Mouse (Mus musculus): ENCODE results near the gene Yaf2.
"Not testable (repeated sequence)": the region's sequence is repeated elsewhere in the genome, so short reads cannot be mapped to it uniquely, and the experiment has no call there.

Gene Yaf2

DNA sequence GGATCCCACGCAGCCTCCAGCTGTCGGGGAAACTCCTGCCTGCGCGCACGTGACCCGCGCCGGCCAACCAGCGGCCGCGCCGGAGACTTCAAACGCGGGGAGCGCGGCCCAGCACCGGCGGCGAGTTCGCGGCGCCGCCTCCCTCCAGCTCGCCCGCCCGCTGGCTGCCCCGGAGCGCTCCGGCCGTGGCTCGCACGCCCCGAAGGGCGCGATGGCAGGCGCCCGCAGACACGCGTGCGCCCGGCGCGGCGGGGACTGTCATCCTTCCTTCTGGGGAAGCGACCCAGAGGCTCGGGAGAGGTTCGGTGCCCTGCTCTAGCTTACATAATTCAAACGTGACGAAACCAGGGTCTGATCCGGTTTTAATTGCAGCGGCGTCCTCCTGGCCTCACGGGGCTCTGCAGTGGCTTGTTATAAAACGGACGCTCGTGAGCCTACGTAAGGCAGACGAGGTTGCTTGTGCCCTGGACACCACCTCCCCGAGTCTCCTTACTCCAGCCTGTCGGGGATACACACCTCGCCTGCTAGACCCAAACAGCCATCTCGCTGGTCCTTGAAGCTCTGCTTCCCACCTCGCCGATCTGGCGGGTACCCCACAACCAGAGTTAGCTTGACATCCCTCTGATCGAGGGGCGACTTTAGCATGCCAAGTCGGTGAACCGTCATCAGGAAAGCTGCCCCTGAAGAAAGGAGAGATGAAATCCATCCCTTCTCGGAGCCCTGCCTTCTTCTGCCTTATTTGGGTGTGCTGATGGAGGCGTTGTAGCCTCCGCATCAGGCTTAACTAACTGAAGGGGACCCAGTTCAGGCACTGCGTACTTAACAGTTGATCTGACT is at the start of gene Yaf2:
Gene Yaf2, minus strand, starts transcription at position 11 of the 837 bp plus-strand sequence.
- DNase-seq (ENCODE audit: low spot score) = peak; percentile 89

DNA sequence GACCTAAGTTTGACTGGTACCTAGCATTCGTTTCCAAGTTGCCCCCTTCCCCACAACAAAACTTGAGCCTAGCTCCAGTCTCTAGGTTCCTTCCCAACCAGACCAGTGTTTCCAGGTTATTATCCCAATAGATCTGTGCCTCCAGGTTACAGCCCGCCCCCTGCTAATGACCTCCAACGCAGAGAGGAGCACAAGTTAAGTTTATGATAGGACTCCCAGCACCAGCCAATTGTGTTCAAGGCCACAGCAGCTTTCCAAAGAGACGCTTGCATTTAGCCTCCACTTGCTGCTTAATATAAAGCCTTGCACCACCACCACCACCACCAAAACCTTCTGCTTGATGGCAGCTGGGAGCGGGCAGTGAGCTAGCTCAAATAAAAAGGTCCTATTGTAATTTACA is 44.6 kb upstream of the Yaf2 start:
- DNase-seq (ENCODE audit: low spot score) = no peak

DNA sequence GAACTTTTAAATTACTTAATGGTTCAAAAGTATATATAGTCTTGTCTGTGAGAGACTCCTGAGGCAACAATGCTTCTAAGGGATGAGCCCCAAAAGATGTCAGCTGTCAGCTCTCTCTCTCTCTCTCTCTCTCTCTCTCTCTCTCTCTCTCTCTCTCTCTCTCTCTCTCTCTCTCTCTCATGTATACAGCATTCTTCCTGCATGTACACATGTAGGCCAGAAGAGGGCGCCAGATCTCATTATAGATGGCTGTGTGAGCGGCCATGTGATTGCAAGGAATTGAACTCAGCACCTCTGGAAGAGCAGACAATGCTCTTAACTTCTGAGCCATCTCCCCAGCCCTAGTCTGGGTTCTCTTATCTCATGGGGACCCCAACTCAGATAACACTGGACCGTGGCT is 42.4 kb upstream of the Yaf2 start:
- DNase-seq (ENCODE audit: low spot score) = no peak

DNA sequence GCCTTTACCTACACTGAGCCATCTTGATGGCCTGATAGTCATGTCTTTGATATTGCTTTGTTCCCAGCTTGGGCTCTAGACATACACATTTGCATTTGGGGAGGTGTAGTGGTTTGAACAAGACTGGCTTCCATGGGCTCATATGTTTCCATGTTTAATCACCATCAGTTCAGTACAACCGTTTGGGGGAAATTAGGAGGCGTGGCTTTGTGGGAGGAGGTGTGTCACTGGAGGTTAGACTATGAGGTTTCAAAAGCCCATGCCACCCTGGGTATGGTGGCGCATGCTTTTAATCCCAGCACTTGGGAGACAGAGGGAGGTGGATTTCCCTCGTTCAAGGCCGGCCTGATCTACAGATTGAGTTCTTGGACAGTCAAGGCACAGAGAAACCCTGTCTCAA is 39.0 kb upstream of the Yaf2 start:
- no peak for DNase-seq (ENCODE audit: low spot score)

DNA sequence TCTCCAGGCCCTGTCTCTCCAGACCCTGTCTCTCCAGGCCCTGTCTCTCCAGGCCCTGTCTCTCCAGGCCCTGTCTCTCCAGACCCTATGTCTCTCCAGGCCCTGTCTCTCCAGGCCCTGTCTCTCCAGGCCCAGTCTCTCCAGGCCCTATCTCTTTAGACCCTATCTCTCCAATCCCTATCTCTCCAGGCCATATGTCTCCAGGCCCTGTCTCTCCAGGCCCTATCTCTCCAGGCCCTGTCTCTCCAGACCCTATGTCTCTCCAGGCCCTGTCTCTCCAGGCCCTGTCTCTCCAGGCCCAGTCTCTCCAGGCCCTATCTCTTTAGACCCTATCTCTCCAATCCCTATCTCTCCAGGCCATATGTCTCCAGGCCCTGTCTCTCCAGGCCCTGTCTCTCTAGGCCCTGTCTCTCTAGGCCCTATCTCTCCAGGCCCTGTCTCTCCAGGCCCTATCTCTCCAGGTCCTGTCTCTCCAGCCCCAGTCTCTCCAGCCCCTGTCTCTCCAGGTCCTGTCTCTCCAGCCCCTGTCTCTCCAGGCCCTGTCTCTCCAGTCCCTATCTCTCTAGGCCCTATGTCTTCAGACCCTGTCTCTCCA is 35.9 kb upstream of the Yaf2 start:
- DNase-seq (ENCODE audit: low spot score) = not testable (repeated sequence)

DNA sequence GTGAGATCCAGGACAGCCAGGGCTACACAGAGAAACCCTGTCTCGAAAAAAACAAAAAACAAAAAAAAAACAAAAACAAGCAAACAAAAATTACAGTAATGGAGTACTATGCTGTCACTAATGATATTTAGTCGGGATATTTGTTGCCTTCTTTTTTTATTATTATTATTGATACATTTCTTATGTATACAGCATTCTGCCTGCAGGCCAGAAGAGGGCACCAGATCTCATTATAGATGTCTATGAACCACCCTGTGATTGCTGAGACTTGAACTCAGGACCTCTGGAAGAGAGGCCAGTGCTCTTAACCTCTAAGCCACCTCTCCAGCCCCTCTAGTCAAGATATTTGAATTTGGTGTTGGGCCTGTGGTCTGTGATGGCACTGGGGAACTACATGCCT is 35.1 kb upstream of the Yaf2 start:
- no peak for DNase-seq (ENCODE audit: low spot score)

DNA sequence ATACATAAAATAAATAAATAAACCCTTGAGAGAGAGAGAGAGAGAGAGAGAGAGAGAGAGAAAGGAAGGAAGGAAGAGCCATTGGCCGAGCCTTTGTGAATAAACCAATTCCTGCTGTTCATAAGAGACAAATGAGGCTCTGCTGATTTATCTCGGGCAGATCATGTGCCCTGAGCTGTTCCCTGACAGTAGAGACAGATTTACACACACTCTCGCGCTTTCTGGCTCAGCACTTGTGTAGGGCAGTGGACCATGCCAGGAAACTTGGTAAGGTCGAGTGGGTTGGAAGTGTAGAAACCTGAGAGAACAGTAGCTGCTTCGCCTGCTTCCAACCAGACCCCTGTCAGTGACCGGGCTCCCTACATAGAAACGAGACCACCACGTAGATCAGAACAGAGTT is 31.8 kb upstream of the Yaf2 start:
- no peak for DNase-seq (ENCODE audit: low spot score)

DNA sequence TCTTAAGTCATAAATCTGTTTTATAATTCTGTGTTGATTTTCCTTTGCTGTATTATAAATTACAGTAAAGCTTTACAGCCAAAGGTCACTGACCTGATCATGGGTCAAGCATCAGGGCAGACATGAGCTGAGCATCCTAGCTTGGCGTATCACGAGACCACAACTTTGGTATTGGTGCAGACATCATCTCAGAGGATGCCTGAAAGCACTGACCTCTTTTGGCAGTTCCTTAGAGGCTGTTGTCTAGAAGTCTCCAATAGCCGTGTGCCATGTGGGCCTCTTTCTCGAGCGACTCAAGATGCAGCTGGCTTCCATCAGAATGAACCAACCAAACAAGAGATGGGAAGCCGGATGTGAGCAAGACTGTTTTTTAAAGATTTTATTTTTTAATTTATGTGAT is 28.8 kb upstream of the Yaf2 start:
- no peak for DNase-seq (ENCODE audit: low spot score)

DNA sequence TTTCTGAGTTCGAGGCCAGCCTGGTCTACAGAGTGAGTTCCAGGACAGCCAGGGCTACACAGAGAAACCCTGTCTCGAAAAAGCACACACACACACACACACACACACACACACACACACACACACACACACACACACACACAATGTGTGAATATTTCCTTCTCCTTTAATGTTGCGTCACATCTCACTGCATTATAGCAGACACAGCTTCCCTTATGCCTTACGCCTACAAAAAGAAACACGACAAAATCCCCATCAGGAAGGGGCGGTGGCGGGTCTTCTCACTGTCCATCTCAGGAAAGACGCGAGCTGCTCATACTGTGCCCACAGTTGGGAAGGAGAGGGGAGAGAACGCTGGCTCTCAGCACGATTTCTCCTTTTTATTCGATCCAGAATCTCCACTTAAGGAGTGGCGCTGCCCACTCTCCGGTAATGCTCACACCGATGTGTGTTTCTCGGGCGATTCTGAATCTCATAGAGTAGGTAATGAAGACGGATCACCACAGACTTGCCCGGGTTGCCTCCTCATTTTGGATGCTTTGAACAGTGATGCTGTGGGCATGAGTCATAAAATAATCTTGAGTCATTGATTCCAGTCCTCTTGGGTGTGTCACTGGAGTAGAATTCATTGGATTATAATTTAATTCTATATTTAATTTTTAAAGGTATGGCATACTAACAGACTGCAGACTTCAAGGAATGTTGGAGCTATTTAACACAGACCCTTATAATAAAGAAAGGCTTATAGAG is 21.8 kb upstream of the Yaf2 start:
- no peak for DNase-seq (ENCODE audit: low spot score)

DNA sequence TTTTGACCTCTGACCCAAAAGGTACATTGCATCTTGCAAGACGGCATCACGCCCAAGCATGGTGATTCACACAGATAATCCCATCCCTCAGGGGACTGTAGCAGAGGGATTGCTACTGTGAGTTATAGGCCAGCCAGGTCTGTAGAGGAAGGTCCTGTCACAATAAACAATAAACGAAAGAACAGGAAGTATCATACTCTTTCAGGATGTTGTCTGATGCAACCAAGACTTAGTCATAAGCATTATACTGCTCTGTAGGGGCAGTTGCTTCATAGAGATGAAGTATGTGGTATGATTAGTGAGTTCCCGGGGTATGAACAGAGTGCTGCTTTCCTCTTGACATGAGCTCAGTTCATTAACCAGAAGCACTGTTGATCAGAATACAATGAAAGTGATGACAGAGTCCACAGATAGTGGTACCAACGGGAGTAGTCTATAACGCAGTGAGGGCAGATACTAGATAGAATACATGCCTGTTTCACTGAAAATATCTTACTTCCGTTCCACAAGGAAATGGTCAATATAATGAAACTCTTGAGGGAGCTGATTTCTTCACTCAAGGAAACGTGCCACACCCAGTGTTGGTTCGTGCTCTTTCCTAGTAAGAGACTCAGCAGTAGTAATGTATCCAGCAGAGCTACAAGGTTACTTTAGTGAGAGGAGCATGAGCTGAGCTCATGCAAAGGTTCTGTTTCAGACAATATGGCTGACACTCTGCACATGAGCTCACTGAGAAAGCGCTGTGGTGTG is 4.1 kb upstream of the Yaf2 start:
- peak; percentile 24 for DNase-seq (ENCODE audit: low spot score)

DNA sequence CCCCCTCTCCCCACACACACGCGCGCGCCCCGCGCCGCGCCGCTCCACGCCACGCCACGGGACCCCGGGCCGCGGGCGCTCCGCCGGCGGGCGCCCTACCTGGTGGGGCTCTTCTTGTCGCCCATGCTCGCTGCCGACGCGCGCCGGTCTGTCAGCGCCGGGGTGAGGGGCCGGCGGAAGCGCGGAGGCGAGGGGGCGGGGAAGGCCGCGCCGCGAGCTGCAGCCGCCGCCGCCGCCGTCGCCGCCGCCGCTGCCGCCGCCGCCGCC is 144 bp downstream of the Yaf2 start:
- no peak for DNase-seq (ENCODE audit: low spot score)

DNA sequence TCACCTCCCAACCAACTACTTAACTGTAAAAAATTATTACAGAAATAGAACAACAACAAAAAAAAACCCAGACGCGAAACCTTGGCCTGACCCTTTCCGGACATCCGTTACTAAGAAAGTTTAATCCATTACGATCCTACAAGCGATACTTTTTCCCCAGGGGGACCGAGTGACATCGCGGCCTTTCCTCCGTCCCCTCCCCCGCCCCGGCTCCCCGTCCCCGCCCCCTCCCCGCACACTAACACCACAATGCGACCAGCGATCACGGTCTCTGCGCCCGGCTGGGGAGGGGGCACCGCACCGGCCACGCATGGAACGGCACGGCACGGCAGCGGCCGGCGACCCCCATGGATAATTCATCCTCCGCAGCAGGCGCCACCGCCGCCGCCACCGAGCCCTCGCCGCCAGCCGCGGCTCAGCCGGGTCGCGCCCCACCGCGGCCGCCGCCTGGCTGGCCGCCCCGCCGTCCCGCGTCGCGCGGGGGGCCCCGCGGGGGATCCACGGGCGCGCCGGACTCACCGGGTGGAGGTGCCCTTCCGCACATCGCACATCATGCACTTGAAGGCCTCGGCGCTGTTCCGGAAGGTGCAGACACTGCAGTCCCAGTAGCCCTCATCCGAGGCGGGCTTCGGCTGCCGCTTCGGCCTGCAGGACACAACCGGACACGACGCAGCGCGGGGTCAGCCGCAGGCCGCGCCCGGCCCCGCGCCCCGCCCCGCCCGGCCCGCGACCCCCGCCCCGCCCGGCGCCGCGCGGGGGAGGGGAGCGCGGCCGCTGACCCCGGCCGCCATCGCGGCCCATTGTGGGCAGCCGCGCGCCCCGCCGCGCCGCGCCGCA is 696 bp downstream of the Yaf2 start:
- no peak for DNase-seq (ENCODE audit: low spot score)

DNA sequence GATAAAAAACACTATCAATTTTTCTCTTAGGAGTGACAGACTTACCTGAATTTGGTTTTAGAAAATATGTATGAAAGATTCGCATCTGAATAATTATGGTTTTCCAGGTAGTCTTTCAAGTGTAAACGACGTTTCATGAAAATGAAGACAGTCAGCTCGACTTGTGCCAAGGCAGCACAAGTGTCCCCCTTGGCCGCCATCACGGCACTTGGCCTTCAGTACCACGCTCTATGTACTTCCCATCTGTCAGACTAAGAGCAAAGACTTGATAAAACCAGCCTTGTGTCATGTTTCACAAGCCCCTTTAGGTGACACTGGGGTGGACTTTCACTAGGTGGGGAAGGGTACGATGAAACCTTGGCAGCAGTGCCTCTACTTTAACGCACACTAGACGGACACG is 5.5 kb downstream of the Yaf2 start:
- no peak for DNase-seq (ENCODE audit: low spot score)

DNA sequence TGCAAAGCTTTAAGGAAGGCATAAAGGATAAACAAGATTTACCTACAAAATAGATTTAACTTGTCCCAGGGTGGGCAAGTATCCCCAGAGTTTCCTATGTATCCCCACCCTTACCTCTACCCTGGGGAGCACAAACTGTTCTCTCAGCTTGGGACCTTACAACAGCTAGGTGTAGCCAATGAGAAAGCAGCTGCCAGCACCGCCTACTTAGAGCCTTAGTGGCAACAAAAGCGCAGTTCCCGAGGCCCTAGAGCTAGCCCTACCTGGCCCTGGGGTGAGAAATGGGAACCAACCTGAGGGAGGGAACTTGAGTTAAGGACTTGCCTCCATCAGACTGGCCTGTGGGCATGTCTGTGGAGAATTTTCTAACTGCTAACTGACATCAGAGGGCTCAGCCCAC is 9.5 kb downstream of the Yaf2 start:
- DNase-seq (ENCODE audit: low spot score) = no peak

DNA sequence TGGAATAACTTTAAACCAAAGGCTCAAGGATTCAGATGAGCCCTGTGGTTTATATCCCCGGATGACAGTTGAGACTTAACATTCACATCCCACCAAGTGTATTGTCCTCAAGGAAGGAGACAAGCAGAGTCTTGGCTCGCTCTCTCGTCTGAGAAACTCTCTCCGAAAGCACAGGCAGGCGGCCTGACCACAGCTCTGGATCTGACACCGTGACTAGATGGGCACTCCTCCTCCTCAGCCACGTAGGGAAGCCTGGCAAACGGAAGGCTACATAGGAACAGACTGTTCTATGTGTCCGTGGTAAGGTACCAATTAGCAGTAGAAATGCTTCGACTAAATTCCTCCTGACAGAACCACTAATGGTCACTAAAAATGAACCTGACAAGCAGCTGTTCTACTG is 10.1 kb downstream of the Yaf2 start:
- DNase-seq (ENCODE audit: low spot score) = no peak

DNA sequence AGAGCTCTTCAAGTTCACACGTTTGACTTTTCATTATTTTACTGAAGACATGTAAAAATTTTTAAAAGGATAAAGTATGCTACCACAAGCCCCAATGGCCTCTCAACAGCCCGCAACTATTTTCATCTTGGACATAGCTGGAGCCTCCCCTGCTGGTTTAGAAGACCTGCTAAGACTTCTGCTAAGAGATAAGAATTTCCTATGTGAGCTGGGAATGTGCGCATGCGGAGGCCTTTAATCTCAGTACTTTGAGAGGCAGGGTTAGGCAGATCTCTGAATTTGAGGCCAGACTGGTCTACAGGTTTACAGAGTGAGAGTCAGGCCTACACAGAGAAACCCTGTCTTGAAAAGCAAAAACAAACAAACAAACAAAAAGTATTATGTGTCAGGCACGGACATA is 11.4 kb downstream of the Yaf2 start:
- no peak for DNase-seq (ENCODE audit: low spot score)

DNA sequence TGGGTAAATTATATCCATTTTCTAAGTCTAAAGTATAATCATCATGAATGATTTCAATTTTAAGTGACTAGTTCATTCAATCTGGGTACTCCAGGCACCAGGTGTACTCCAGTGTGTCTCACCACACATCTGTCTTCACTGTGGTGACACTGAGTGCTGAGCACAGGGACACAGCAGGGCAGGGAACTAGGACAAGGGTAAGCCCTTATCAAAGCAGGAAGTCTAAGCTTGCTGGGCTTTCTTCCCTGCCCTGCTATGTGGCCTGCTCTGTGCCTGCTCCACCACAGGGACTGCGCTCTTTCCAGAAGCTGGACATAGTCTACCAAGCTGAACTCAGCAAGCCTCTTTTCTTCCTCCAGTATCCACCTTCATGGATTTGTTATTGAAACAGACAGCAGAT is 18.0 kb downstream of the Yaf2 start:
- peak; percentile 26 for DNase-seq (ENCODE audit: low spot score)

DNA sequence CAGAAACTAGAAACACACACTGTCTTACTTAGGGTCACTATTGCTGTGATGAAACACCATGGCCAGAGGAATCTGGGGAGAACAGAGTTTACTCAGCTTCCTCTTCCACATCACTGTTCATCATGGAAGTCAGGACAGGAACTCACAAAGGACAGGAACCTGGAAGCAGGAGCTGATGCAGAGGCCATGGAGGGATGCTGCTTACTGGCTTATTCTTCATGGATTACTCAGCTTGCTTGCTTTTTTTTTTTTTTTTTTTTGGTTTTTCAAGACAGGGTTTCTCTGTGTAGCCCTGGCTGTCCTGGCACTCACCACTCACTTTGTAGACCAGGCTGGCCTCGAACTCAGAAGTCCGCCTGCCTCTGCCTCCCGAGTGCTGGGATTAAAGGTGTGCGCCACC is 26.4 kb downstream of the Yaf2 start:
- DNase-seq (ENCODE audit: low spot score) = not testable (repeated sequence)

DNA sequence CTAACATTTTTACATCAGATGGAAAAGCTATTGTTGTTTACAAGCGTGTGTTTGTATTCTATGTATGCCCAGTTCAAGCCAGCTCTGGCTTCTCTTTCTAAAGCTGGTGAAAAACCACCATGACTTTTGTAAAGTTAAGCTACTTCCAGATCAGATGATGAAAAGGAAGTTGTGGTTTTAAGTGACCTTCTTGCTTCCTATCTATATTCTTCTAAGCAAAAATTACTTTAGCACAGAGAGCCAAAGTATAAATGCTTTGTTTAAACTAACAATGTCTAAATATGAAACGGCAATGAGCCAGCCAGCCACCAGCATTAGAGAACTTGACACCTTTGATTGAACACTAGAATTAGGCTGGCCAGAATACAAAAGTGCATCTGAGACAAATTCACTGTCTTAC is 38.5 kb downstream of the Yaf2 start:
- no peak for DNase-seq (ENCODE audit: low spot score)

DNA sequence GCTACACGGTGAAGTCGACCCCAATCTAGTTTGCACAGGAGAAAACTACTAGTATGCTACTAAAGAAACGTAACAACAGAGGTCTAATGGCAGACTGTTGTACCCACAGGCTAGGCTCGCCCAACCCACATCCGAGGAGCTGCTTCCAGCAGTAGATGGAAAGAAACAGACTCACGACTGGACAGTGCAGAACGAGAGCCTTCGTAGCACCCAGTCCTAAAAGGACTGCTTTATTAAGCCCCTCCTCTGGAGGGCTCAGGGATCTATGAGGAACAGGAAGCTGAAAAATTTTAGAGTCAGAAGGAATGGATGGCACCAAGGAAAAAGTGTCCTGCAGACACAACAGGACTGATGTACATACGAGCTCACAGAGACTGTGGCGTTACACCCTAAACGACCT is 42.3 kb downstream of the Yaf2 start:
- DNase-seq (ENCODE audit: low spot score) = no peak

DNA sequence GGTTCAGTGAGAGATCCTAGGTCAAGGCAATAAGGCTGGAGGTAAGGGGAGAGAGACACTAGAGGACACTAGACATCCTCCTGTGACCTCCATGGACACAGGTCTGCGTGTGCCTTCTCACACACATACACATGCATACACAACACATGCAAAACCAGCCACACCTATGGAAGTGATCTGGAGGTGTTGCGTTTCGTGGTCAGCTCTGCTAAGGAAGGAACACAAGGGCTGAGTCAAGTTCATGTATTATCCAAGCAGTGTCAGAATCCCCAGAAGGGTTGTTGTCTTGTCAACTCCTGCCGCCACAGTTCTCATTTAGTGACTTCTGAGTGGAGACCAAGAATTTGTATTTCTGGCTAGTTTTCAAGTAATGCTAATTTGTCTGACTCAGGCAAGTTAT is 48.4 kb downstream of the Yaf2 start:
- no peak for DNase-seq (ENCODE audit: low spot score)

DNA sequence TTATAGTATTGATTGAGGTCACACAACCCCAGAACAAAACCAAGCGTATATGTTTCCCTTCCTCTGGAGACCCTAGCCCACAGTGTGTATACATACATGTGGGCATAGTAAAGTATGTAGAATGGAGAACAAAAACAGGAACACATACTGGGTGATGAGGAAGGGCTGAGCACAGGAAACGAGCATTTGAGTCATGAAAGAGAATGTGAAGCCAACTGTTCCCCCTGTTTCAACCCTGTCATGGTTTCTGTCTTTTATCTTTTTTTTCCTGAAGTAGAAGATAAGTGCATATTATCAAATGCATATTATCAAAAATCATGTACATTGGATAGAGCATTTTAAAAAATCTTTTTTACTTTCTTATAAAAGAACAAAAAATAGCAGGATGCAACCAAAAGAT is 49.1 kb downstream of the Yaf2 start:
- no peak for DNase-seq (ENCODE audit: low spot score)

All from lung, postnatal 25 days (tissue).